Mouse (Mus musculus) myocyte (in vitro differentiated cells): ENCODE data around the gene Tctn1. TPM values are rescaled to one million over a fixed set of nuclear protein-coding genes. Genes with fewer than 3 reads are reported as not detected.

Experiments
- H3K27me3 ChIP-seq: one replicate; pipeline ENCODE4 v1.6.1; 2011; ENCODE audit not compliant: control insufficient read depth, insufficient read depth, insufficient read length
- H3K36me3 ChIP-seq: one replicate; pipeline ENCODE4 v1.6.1; 2011; ENCODE audit not compliant: control insufficient read depth, insufficient read depth
- H3K4me2 ChIP-seq: one replicate; pipeline ENCODE4 v1.6.1; 2011; ENCODE audit warnings: low read depth, control low read depth
- H3K4me3 ChIP-seq: one replicate; pipeline ENCODE4 v1.5.1; 2011; ENCODE audit warnings: mild to moderate bottlenecking, control low read depth, moderate library complexity
- H3K79me2 ChIP-seq: one replicate; pipeline ENCODE4 v1.6.1; 2011; ENCODE audit not compliant: control insufficient read depth, insufficient read depth
- H3ac ChIP-seq: one replicate; pipeline ENCODE4 v1.6.1; 2011; ENCODE audit not compliant: control insufficient read depth, insufficient read length
- CEBPB ChIP-seq: IDR thresholded peaks from 2 replicates; pipeline ENCODE4 v1.6.1; 2011; ENCODE audit warnings: mild to moderate bottlenecking, moderate library complexity; ENCODE audit not compliant: poor library complexity, insufficient read depth, severe bottlenecking
- E2F4 ChIP-seq: IDR thresholded peaks from one replicate; pipeline ENCODE4 v1.6.1; 2011; ENCODE audit warnings: mild to moderate bottlenecking, control low read depth, moderate library complexity; ENCODE audit not compliant: insufficient read depth
- MAX ChIP-seq: IDR thresholded peaks from one replicate; pipeline ENCODE4 v1.6.1; 2011; ENCODE audit warnings: low read depth, mild to moderate bottlenecking, control low read depth
- MYOD1 ChIP-seq, 3 experiments: IDR thresholded peaks; one replicate each; pipeline ENCODE4 v1.6.1; 2011; ENCODE audit warnings: control low read depth in 2 of 3, low read depth in 2 of 3, mild to moderate bottlenecking in 2 of 3, moderate library complexity in 1 of 3; ENCODE audit not compliant: insufficient read length in 2 of 3, control insufficient read depth in 1 of 3
- MYOG ChIP-seq, 3 experiments: IDR thresholded peaks; one replicate each; pipeline ENCODE4 v1.6.1; 2011; ENCODE audit warnings: control low read depth in 2 of 3, low read depth in 2 of 3, mild to moderate bottlenecking in 2 of 3; ENCODE audit not compliant: insufficient read length in 2 of 3, control insufficient read depth in 1 of 3, insufficient read depth in 1 of 3
- POLR2A ChIP-seq: IDR thresholded peaks from one replicate; pipeline ENCODE4 v1.6.1; 2011; ENCODE audit warnings: low read depth, mild to moderate bottlenecking, control low read depth, moderate library complexity; ENCODE audit not compliant: insufficient read length
- POLR2AphosphoS2 ChIP-seq: IDR thresholded peaks from one replicate; pipeline ENCODE4 v1.6.1; 2011; ENCODE audit warnings: low read depth, control low read depth; ENCODE audit not compliant: insufficient read length
- REST ChIP-seq: IDR thresholded peaks from one replicate; pipeline ENCODE4 v1.6.1; 2011; ENCODE audit warnings: mild to moderate bottlenecking, control low read depth, moderate library complexity; ENCODE audit not compliant: insufficient read depth, insufficient read length
- SRF ChIP-seq: IDR thresholded peaks from one replicate; pipeline ENCODE4 v1.6.1; 2011; ENCODE audit warnings: low read depth; ENCODE audit not compliant: control insufficient read depth, insufficient read length
- TCF12 ChIP-seq: IDR thresholded peaks from one replicate; pipeline ENCODE4 v1.6.1; 2011; ENCODE audit warnings: mild to moderate bottlenecking, control low read depth; ENCODE audit not compliant: poor library complexity, insufficient read depth, severe bottlenecking
- TCF3 ChIP-seq: IDR thresholded peaks from one replicate; pipeline ENCODE4 v1.6.1; 2011; ENCODE audit warnings: low read depth, control low read depth; ENCODE audit not compliant: insufficient read length
- USF1 ChIP-seq: IDR thresholded peaks from one replicate; pipeline ENCODE4 v1.6.1; 2011; ENCODE audit warnings: low read depth, mild to moderate bottlenecking, control low read depth, moderate library complexity
- polyA plus RNA-seq: library from polyadenylated mRNA; unstranded; fragments of >200 nt; fragmentation: generic; extraction: Trizol; gene quantifications from one replicate; pipeline ENCODE4 v1.2.1, GENCODE M21; 2012; ENCODE audit warnings: missing spikeins

The Tctn1 gene
- polyA plus RNA-seq, 1 experiment, result 4.7 TPM

DNA sequence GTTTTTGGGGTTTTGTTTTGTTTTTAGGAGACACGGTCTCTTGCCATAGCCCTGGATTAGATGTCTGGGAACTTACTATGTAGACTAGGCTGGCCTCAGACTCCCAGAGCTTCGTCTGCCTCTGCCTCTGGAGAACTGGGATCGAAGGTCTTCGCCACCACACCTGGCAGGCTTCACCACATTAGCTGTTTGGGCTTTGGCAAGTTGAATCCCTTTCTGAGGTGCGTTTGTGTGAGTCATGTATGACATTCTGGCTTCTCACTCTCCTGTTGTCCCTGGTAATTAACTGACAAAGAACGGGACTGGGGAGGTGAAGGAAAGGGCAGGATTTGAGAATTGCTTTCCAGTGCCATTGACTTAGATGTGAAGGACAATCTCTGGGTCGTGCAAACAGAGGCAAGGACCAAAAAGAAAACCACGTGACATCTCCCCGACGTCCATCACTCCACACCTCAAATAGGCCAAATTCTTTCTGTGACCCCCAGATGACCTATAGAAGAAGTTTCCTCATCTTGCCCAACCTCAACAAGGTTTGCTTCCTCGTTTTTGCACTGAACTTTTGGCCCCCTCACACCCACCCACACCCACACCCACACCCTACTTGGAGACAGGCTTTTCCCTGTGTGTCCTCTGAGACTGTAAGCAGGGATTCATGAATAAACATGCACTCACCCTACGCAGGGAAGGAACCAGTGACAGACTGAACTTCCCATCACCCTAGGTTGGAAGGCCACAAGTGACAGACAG, 4.8 kb upstream of the Tctn1 start:
- Histone ChIP-seq H3K27me3 (no peaks in the 10 kb centered on the region), H3K36me3 (no peaks in the 10 kb centered on the region), H3K79me2 (no peaks in the 10 kb centered on the region), H3K4me2 (no peak overlapping the region), H3K4me3 (no peak overlapping the region), H3ac (no peak overlapping the region)
- TF ChIP-seq TCF3 (no peak), MYOD1 (IDR thresholded peaks at IDR 0.05; ENCODE audit: control insufficient read depth in 1 of 3, insufficient read length in 2 of 3, low read depth in 2 of 3) (no peak), MAX (no peak), SRF (no peak), CEBPB (no peak), POLR2AphosphoS2 (no peak), E2F4 (no peak), MYOG (IDR thresholded peaks at IDR 0.05; ENCODE audit: control insufficient read depth in 1 of 3, insufficient read depth in 1 of 3, insufficient read length in 2 of 3, low read depth in 2 of 3) (no peak), TCF12 (no peak), USF1 (no peak), POLR2A (no peak), REST (no peak)

DNA sequence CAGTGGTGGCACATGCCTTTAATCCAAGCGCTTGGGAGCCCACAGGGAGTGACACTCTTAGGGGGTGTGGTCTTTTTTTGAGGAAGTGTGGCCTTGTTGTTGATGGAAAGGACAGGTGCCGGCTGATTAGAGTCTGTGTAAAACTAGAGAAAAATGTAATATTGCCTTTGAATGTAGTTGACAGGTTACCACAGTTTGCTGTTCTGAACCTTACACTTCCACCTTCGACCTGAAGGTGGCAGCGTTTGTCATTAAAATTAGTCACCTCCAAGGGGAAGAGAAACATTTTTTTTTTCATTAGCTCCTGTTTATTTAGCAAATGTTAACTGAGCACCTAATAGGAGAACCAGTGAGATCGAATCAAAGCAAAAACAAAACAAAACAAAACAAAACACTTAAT, 3.6 kb upstream of the Tctn1 start:
- no peaks in the 10 kb centered on the region for H3K27me3 ChIP-seq
- no peak overlapping the region for H3K4me2 ChIP-seq
- no peak for TF ChIP-seq SRF
- no peak for TF ChIP-seq MYOD1 (IDR thresholded peaks at IDR 0.05; ENCODE audit: control insufficient read depth in 1 of 3, insufficient read length in 2 of 3, low read depth in 2 of 3)
- TF ChIP-seq REST, result no peak
- no peak for TF ChIP-seq TCF3
- TF ChIP-seq E2F4, result no peak
- no peak for TF ChIP-seq CEBPB
- no peak for TF ChIP-seq USF1
- no peaks in the 10 kb centered on the region for H3K36me3 ChIP-seq
- no peak overlapping the region for H3ac ChIP-seq
- no peak overlapping the region for H3K4me3 ChIP-seq
- no peaks in the 10 kb centered on the region for H3K79me2 ChIP-seq

DNA sequence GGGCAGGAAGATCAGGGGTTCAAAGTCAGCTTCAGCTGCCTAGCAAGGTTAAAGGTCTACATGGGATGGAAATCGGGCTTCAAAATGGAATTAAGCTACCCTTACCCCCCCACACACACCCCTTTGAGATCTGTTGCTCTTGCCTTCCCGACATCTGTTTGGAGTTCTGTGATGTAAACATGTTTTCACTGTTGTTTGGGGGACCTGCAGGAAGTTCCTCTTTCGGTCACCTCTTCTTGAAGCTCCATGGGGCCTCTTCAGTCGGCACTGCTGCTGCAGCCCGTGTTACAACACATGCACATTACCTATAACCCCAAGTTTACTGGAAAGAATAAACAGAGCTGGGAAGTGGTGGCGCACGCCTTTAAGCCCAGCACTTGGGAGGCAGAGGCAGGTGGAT, 2.9 kb upstream of the Tctn1 start:
- Histone ChIP-seq H3K4me2 (no peak overlapping the region), H3K79me2 (no peaks in the 10 kb centered on the region), H3K4me3 (no peak overlapping the region), H3K27me3 (no peaks in the 10 kb centered on the region), H3K36me3 (no peaks in the 10 kb centered on the region), H3ac (no peak overlapping the region)
- no peak for TF ChIP-seq REST
- no peak for TF ChIP-seq TCF3

DNA sequence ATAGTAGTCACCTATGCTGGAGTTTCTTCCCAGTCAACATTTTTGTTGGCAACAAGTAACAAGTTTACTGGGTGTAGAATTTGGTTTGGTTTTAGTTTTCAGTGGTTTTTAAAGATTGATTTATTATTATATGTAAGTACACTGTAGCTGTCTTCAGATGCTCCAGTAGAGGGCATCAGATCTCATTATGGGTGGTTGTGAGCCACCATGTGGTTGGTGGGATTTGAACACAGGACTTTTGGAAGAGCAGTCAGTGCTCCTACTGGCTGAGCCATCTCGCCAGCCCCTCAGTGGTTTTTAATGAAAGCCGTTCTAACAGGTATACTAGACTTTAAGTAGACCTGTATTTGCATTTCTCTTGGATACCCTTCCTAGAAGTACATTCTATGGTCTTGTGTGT, 1.7 kb upstream of the Tctn1 start:
- H3ac ChIP-seq, result no peak overlapping the region
- no peak overlapping the region for H3K4me2 ChIP-seq
- H3K27me3 ChIP-seq, result no peaks in the 10 kb centered on the region
- no peaks in the 10 kb centered on the region for H3K36me3 ChIP-seq
- no peak for TF ChIP-seq USF1
- TF ChIP-seq E2F4, result no peak
- no peak for TF ChIP-seq MYOG (IDR thresholded peaks at IDR 0.05; ENCODE audit: control insufficient read depth in 1 of 3, insufficient read depth in 1 of 3, insufficient read length in 2 of 3, low read depth in 2 of 3)
- no peaks in the 10 kb centered on the region for H3K79me2 ChIP-seq
- no peak overlapping the region for H3K4me3 ChIP-seq

DNA sequence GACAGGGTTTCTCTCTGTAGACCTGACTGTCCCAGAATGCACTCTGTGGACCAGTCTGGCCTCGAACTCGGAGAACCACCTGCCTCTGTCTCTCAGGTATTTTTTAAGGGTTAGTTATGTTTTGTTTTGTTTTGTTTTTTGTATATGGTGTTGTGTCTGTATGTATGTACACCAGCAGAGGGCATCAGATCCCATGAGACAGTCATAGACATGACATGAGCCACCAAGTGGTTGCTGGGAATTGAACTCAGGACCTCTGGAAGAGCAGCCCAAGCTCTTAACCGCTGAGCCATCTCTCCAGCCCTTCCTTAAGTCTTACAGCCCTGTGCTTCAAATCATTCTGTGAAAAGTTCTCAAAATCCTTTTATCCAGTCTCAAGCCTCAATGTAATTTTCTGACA, 927 bp upstream of the Tctn1 start:
- no peak overlapping the region for H3ac ChIP-seq
- H3K27me3 ChIP-seq, result no peaks in the 10 kb centered on the region
- TF ChIP-seq MAX, result no peak
- TF ChIP-seq REST, result no peak
- TF ChIP-seq TCF12, result no peak
- no peak for TF ChIP-seq CEBPB
- TF ChIP-seq MYOG (IDR thresholded peaks at IDR 0.05; ENCODE audit: control insufficient read depth in 1 of 3, insufficient read depth in 1 of 3, insufficient read length in 2 of 3, low read depth in 2 of 3), result no peak
- no peak for TF ChIP-seq TCF3
- no peak for TF ChIP-seq MYOD1 (IDR thresholded peaks at IDR 0.05; ENCODE audit: control insufficient read depth in 1 of 3, insufficient read length in 2 of 3, low read depth in 2 of 3)
- TF ChIP-seq USF1, result no peak
- no peak for TF ChIP-seq POLR2AphosphoS2
- no peak for TF ChIP-seq E2F4
- TF ChIP-seq SRF, result no peak
- no peak for TF ChIP-seq POLR2A
- peak overlapping the region; percentile 86 for H3K4me2 ChIP-seq
- H3K4me3 ChIP-seq, result no peak overlapping the region
- H3K79me2 ChIP-seq, result no peaks in the 10 kb centered on the region
- no peaks in the 10 kb centered on the region for H3K36me3 ChIP-seq
